Mouse (Mus musculus) MEL (cell line): Measurements from ENCODE around the gene Slc15a5. TPM values are rescaled to one million over a fixed set of nuclear protein-coding genes. Genes with fewer than 3 reads are reported as not detected.

ENCODE experiments used
- DNase-seq: peaks from one replicate; pipeline ENCODE4 v3.0.0; 2011; ENCODE audit warnings: low read depth, low spot score
- H3K27ac ChIP-seq: 2 replicates; pipeline ENCODE4 v1.5.1; 2012; ENCODE audit warnings: low read depth, mild to moderate bottlenecking, control low read depth, low read length, moderate library complexity; ENCODE audit not compliant: control insufficient read depth
- H3K27me3 ChIP-seq, 2 experiments: fragments of 150-350 bp in 1 of 2; sonication (generic) in 1 of 2; 2 replicates each; pipeline ENCODE4 v1.6.1; 2012; ENCODE audit warnings: low read length in 2 of 2, mild to moderate bottlenecking in 2 of 2, improper control_type of control experiment in 1 of 2, moderate library complexity in 1 of 2; ENCODE audit not compliant: insufficient read depth in 2 of 2, control insufficient read depth in 1 of 2
- H3K36me3 ChIP-seq, 2 experiments: 2 replicates each; pipeline ENCODE4 v1.6.1; 2012 to 2014; ENCODE audit warnings: low read length in 2 of 2, improper control_type of control experiment in 1 of 2, inconsistent platforms in 1 of 2, mild to moderate bottlenecking in 1 of 2; ENCODE audit not compliant: insufficient read depth in 2 of 2, control insufficient read depth in 1 of 2
- H3K4me1 ChIP-seq, 2 experiments: fragments of 150-350 bp in 1 of 2; sonication (generic) in 1 of 2; 2 replicates each; pipeline ENCODE4 v1.6.1; 2012; ENCODE audit warnings: low read length in 2 of 2, improper control_type of control experiment in 1 of 2, mild to moderate bottlenecking in 1 of 2; ENCODE audit not compliant: insufficient read depth in 2 of 2, control insufficient read depth in 1 of 2
- H3K4me3 ChIP-seq, 2 experiments: fragments of 150-350 bp in 1 of 2; sonication (generic) in 1 of 2; 2 replicates each; pipeline ENCODE4 v1.5.1; 2012; ENCODE audit warnings: low read depth in 2 of 2, low read length in 2 of 2, mild to moderate bottlenecking in 2 of 2, moderate library complexity in 2 of 2, control low read depth in 1 of 2, improper control_type of control experiment in 1 of 2; ENCODE audit not compliant: control insufficient read depth in 1 of 2, insufficient read depth in 1 of 2
- H3K79me2 ChIP-seq: 2 replicates; pipeline ENCODE4 v1.6.1; 2012; ENCODE audit warnings: mild to moderate bottlenecking, low read length, moderate library complexity; ENCODE audit not compliant: control insufficient read depth, poor library complexity, insufficient read depth
- H3K9ac ChIP-seq: 2 replicates; pipeline ENCODE4 v1.6.1; 2012; ENCODE audit warnings: low read depth, mild to moderate bottlenecking, control low read depth, low read length, moderate library complexity; ENCODE audit not compliant: control insufficient read depth, poor library complexity, severe bottlenecking
- H3K9me3 ChIP-seq: fragments of 150-350 bp; sonication (generic); replicated peaks from 2 replicates; pipeline ENCODE4 v1.6.1; 2012; ENCODE audit warnings: mild to moderate bottlenecking, low read length, improper control_type of control experiment, moderate library complexity; ENCODE audit not compliant: insufficient read depth
- BHLHE40 ChIP-seq: IDR thresholded peaks from 2 replicates; pipeline ENCODE4 v1.6.1; 2012; ENCODE audit warnings: low read depth, mild to moderate bottlenecking, inconsistent platforms, low read length, improper control_type of control experiment, borderline replicate concordance
- CHD1 ChIP-seq: IDR thresholded peaks from 2 replicates; pipeline ENCODE4 v1.6.1; 2012; ENCODE audit warnings: low read depth, mild to moderate bottlenecking, inconsistent platforms, low read length, improper control_type of control experiment
- CHD2 ChIP-seq: IDR thresholded peaks from 2 replicates; pipeline ENCODE4 v1.6.1; 2011; ENCODE audit warnings: low read length, improper control_type of control experiment
- CTCF ChIP-seq, 3 experiments: IDR thresholded peaks in 2 of 3; conservative IDR thresholded peaks in 1 of 3; 2 replicates each; pipeline ENCODE4 v1.5.1; 2011 to 2012; ENCODE audit warnings: low read length in 3 of 3, low read depth in 2 of 3, mild to moderate bottlenecking in 2 of 3, improper control_type of control experiment in 1 of 3, inconsistent platforms in 1 of 3, mixed read lengths in 1 of 3, moderate library complexity in 1 of 3; ENCODE audit not compliant: control insufficient read depth in 1 of 3, insufficient read depth in 1 of 3, poor library complexity in 1 of 3, severe bottlenecking in 1 of 3
- E2F4 ChIP-seq: IDR thresholded peaks from 2 replicates; pipeline ENCODE4 v1.6.1; 2011; ENCODE audit warnings: low read depth, low read length, improper control_type of control experiment, borderline replicate concordance
- ELF1 ChIP-seq: IDR thresholded peaks from 2 replicates; pipeline ENCODE4 v1.6.1; 2014; ENCODE audit warnings: low read depth, mild to moderate bottlenecking, inconsistent platforms, low read length, improper control_type of control experiment, moderate library complexity
- ETS1 ChIP-seq: IDR thresholded peaks from 2 replicates; pipeline ENCODE4 v1.6.1; 2012; ENCODE audit warnings: low read depth, mild to moderate bottlenecking, inconsistent platforms, low read length, improper control_type of control experiment, moderate library complexity
- GABPA ChIP-seq: IDR thresholded peaks from 2 replicates; pipeline ENCODE4 v1.6.1; 2012; ENCODE audit warnings: low read depth, mild to moderate bottlenecking, inconsistent platforms, low read length, improper control_type of control experiment, moderate library complexity
- HCFC1 ChIP-seq: IDR thresholded peaks from 2 replicates; pipeline ENCODE4 v1.6.1; 2012; ENCODE audit warnings: low read depth, mild to moderate bottlenecking, inconsistent platforms, low read length, improper control_type of control experiment, moderate library complexity
- MAFK ChIP-seq: IDR thresholded peaks from 2 replicates; pipeline ENCODE4 v1.6.1; 2011; ENCODE audit warnings: low read depth, mild to moderate bottlenecking, low read length, improper control_type of control experiment, borderline replicate concordance
- MAX ChIP-seq: IDR thresholded peaks from 2 replicates; pipeline ENCODE4 v1.6.1; 2011; ENCODE audit warnings: low read length, improper control_type of control experiment
- MYB ChIP-seq: IDR thresholded peaks from 2 replicates; pipeline ENCODE4 v1.6.1; 2011; ENCODE audit warnings: mild to moderate bottlenecking, low read depth, low read length, improper control_type of control experiment
- MYC ChIP-seq: IDR thresholded peaks from 2 replicates; pipeline ENCODE4 v1.6.1; 2011; ENCODE audit warnings: low read depth, mild to moderate bottlenecking, low read length, improper control_type of control experiment, moderate library complexity
- POLR2A ChIP-seq, 2 experiments: IDR thresholded peaks; 2 replicates each; pipeline ENCODE4 v1.6.1; 2011 to 2012; ENCODE audit warnings: low read length in 2 of 2, mild to moderate bottlenecking in 2 of 2, control low read depth in 1 of 2, improper control_type of control experiment in 1 of 2, low read depth in 1 of 2, moderate library complexity in 1 of 2; ENCODE audit not compliant: control insufficient read depth in 1 of 2, insufficient read depth in 1 of 2, poor library complexity in 1 of 2
- RCOR1 ChIP-seq: IDR thresholded peaks from 2 replicates; pipeline ENCODE4 v1.6.1; 2012; ENCODE audit warnings: low read depth, mild to moderate bottlenecking, inconsistent platforms, low read length, improper control_type of control experiment
- SMC3 ChIP-seq: IDR thresholded peaks from 2 replicates; pipeline ENCODE4 v1.6.1; 2011; ENCODE audit warnings: low read depth, low read length, improper control_type of control experiment
- TAL1 ChIP-seq: IDR thresholded peaks from 2 replicates; pipeline ENCODE4 v1.6.1; 2012; ENCODE audit warnings: mild to moderate bottlenecking, inconsistent platforms, low read length, moderate library complexity, mixed read lengths
- TCF12 ChIP-seq: IDR thresholded peaks from 2 replicates; pipeline ENCODE4 v1.6.1; 2014; ENCODE audit warnings: low read depth, mild to moderate bottlenecking, inconsistent platforms, low read length, improper control_type of control experiment, moderate library complexity
- USF2 ChIP-seq, 2 experiments: IDR thresholded peaks; 2 replicates each; pipeline ENCODE4 v1.6.1; 2011 to 2012; ENCODE audit warnings: improper control_type of control experiment in 2 of 2, low read length in 2 of 2, borderline replicate concordance in 1 of 2, inconsistent platforms in 1 of 2, low read depth in 1 of 2, mild to moderate bottlenecking in 1 of 2; ENCODE audit not compliant: insufficient read depth in 1 of 2
- ZC3H11A ChIP-seq: IDR thresholded peaks from 2 replicates; pipeline ENCODE4 v1.6.1; 2012; ENCODE audit warnings: low read depth, mild to moderate bottlenecking, inconsistent platforms, low read length, improper control_type of control experiment
- ZKSCAN1 ChIP-seq: IDR thresholded peaks from 2 replicates; pipeline ENCODE4 v1.6.1; 2012; ENCODE audit warnings: low read depth, mild to moderate bottlenecking, inconsistent platforms, low read length, improper control_type of control experiment, moderate library complexity
- polyA plus RNA-seq, 2 experiments: library from polyadenylated mRNA; stranded (reverse) in 1 of 2; unstranded in 1 of 2; fragments of >175 nt in 1 of 2; fragments of >200 nt in 1 of 2; gene quantifications; 2 replicates each; pipeline versions ENCODE4 v1.2.1 to v1.2.4; 2012; ENCODE audit warnings: low replicate concordance in 2 of 2, low read depth in 1 of 2; ENCODE audit not compliant: insufficient read length in 2 of 2, insufficient read depth in 1 of 2, missing spikeins in 1 of 2
- total RNA-seq: library from RNA; depleted of rRNA; stranded (reverse); fragments of 300-350 nt; gene quantifications from 2 replicates; pipeline ENCODE4 v1.2.3, GENCODE M21; 2012

Slc15a5 gene
- total and polyA plus RNA-seq, 3 experiments, result not detected

- Histone ChIP-seq H3K36me3 (no peaks in the 10 kb centered on the region), H3K79me2 (no peaks in the 10 kb centered on the region), H3K4me3 (no peak overlapping the region), H3K9ac (no peak overlapping the region), H3K9me3 (no peaks in the 10 kb centered on the region), H3K27me3 (no peaks in the 10 kb centered on the region), H3K4me1 (no peaks in the 10 kb centered on the region), H3K27ac (no peak overlapping the region)
- DNase-seq, result no peak
- TF ChIP-seq HCFC1, result no peak
- no peak for TF ChIP-seq BHLHE40
- no peak for TF ChIP-seq SMC3
- no peak for TF ChIP-seq ZKSCAN1
- TF ChIP-seq CHD1, result no peak
- no peak for TF ChIP-seq MAFK
- no peak for TF ChIP-seq RCOR1
- no peak for TF ChIP-seq ZC3H11A
- no peak for TF ChIP-seq POLR2A (IDR thresholded peaks at IDR 0.05; ENCODE audit: control insufficient read depth in 1 of 2, insufficient read depth in 1 of 2, low read depth in 1 of 2, low read length in 2 of 2, poor library complexity in 1 of 2)
- TF ChIP-seq TAL1, result no peak
- no peak for TF ChIP-seq MYB
- no peak for TF ChIP-seq GABPA
- TF ChIP-seq CHD2, result no peak
- no peak for TF ChIP-seq USF2 (IDR thresholded peaks at IDR 0.05; ENCODE audit: borderline replicate concordance in 1 of 2, insufficient read depth in 1 of 2, low read depth in 1 of 2, low read length in 2 of 2)
- TF ChIP-seq ETS1, result no peak
- no peak for TF ChIP-seq MYC
Observed at GRCm38 (mm10) chr6:138053686-138054085, 26.0 kb downstream of the Slc15a5 start.

- no peaks in the 10 kb centered on the region for H3K4me1 ChIP-seq
- TF ChIP-seq CTCF (IDR thresholded peaks at IDR 0.05 in 2 of 3, conservative IDR thresholded peaks at IDR 0.05 in 1 of 3; ENCODE audit: control insufficient read depth in 1 of 3, insufficient read depth in 1 of 3, low read depth in 2 of 3, low read length in 3 of 3, poor library complexity in 1 of 3, severe bottlenecking in 1 of 3) (no peak), MAX (no peak), E2F4 (no peak), ZC3H11A (no peak), ELF1 (no peak), TAL1 (no peak), RCOR1 (no peak), TCF12 (no peak)
- DNase-seq, result no peak
- H3K79me2 ChIP-seq, result no peaks in the 10 kb centered on the region
- H3K27ac ChIP-seq, result no peak overlapping the region
- H3K4me3 ChIP-seq, result no peak overlapping the region
- H3K9me3 ChIP-seq, result no peaks in the 10 kb centered on the region
- no peak overlapping the region for H3K9ac ChIP-seq
- H3K36me3 ChIP-seq, result no peaks in the 10 kb centered on the region
- no peaks in the 10 kb centered on the region for H3K27me3 ChIP-seq
Observed at GRCm38 (mm10) chr6:138045364-138045763, 34.4 kb downstream of the Slc15a5 start.
